8 mouse cellular contexts compared by ENCODE assay signal in genomic region chr13:60685216-60685615, GRCm38 (mm10).
A peak's percentile ranks its signal among the peaks of the same experiment; 100 is the strongest.
DNase-seq lines count a peak whose midpoint lies in the region; ATAC-seq and TF ChIP-seq lines count a peak whose summit lies in the region.

No protein-coding gene starts in this region.

- no peak overlapping the region for H3K9ac ChIP-seq in forebrain, embryonic 14.5 days (ENCODE audit: low read length)
- no peak overlapping the region for H3K9ac ChIP-seq in hindbrain, embryonic 16.5 days (ENCODE audit: low read depth, low read length)

- H3K4me2 ChIP-seq in forebrain, embryonic 14.5 days (ENCODE audit: low read length): no peak overlapping the region
- no peak overlapping the region for H3K4me2 ChIP-seq in hindbrain, embryonic 16.5 days (ENCODE audit: low read length)

- no peaks in the 10 kb centered on the region; the same call in 1 of the 2 replicates for H3K36me3 ChIP-seq in kidney, adult 2 months (ENCODE audit: control insufficient read depth, insufficient read depth, low read length)
- no peaks in the 10 kb centered on the region for H3K36me3 ChIP-seq in forebrain, embryonic 14.5 days (ENCODE audit: control insufficient read depth, insufficient read depth, low read length)
- H3K36me3 ChIP-seq in hindbrain, embryonic 16.5 days (ENCODE audit: control insufficient read depth, insufficient read depth, low read length): no peaks in the 10 kb centered on the region

- peak overlapping the region; percentile 50 for H3K27ac ChIP-seq in kidney, adult 2 months (ENCODE audit: insufficient read depth, low read depth, low read length)
- peak overlapping the region; percentile 64; the same call in 1 of the 2 replicates for H3K27ac ChIP-seq in forebrain, embryonic 14.5 days (ENCODE audit: low read depth, low read length)
- peak overlapping the region; percentile 58 for H3K27ac ChIP-seq in hindbrain, embryonic 16.5 days (ENCODE audit: low read depth, low read length)
- peak overlapping the region; percentile 37 for H3K27ac ChIP-seq in olfactory bulb, adult 2 months (ENCODE audit: insufficient read depth, low read depth, low read length)

- TF ChIP-seq CTCF in kidney, adult 2 months (conservative IDR thresholded peaks at IDR 0.05; ENCODE audit: insufficient read depth, insufficient read length, low read depth, low read length): no peak
- no peak for TF ChIP-seq CTCF in olfactory bulb, adult 2 months (IDR thresholded peaks at IDR 0.05; ENCODE audit: insufficient read depth, low read depth, low read length)

- 82% methylated on average over 6 of the region's 6 CpGs for WGBS in kidney, adult 2 months
- 48% methylated on average over 6 of the region's 6 CpGs for WGBS in forebrain, embryonic 14.5 days
- 49% methylated on average over 6 of the region's 6 CpGs for WGBS in hindbrain, embryonic 16.5 days
- WGBS in olfactory bulb, adult 2 months: 16% methylated on average over 6 of the region's 6 CpGs

- no peak overlapping the region for H3K4me3 ChIP-seq in kidney, adult 2 months (ENCODE audit: insufficient read depth, low read depth, low read length)
- no peak overlapping the region for H3K4me3 ChIP-seq in forebrain, embryonic 14.5 days (ENCODE audit: low read depth, low read length)
- no peak overlapping the region for H3K4me3 ChIP-seq in hindbrain, embryonic 16.5 days (ENCODE audit: low read length)
- no peak overlapping the region for H3K4me3 ChIP-seq in olfactory bulb, adult 2 months (ENCODE audit: insufficient read depth, low read depth, low read length)

- no peak for TF ChIP-seq POLR2A in kidney, adult 2 months (IDR thresholded peaks at IDR 0.05; ENCODE audit: low read depth, low read length)
- no peak for TF ChIP-seq POLR2A in olfactory bulb, adult 2 months (IDR thresholded peaks at IDR 0.05; ENCODE audit: insufficient read depth, low read depth, low read length)

- peak; percentile 54 for DNase-seq in kidney, adult 2 months
- no peak for DNase-seq in kidney, adult 11 months
- DNase-seq in R1 (ENCODE audit: low read depth, low spot score): peak; percentile 25
- peak; percentile 86 for DNase-seq in forebrain, embryonic 14.5 days (ENCODE audit: low spot score)
- DNase-seq in urinary bladder, adult 2 months (ENCODE audit: low spot score): no peak
- DNase-seq in spleen, postnatal 10 days (ENCODE audit: low spot score in 2 of 2): no peak

- peak; percentile 30; the same call in 1 of the 2 replicates for ATAC-seq in forebrain, embryonic 14.5 days
- peak; percentile 38 for ATAC-seq in hindbrain, embryonic 16.5 days

- H3K4me1 ChIP-seq in kidney, adult 2 months (ENCODE audit: control insufficient read depth, insufficient read depth, low read length): peaks cover 28% of the 10 kb centered on the region
- H3K4me1 ChIP-seq in forebrain, embryonic 14.5 days (ENCODE audit: control insufficient read depth, insufficient read depth, low read length): peaks cover 34% of the 10 kb centered on the region
- H3K4me1 ChIP-seq in hindbrain, embryonic 16.5 days (ENCODE audit: control insufficient read depth, insufficient read depth, low read depth, low read length): peaks cover 31% of the 10 kb centered on the region
- H3K4me1 ChIP-seq in olfactory bulb, adult 2 months (ENCODE audit: control insufficient read depth, insufficient read depth, low read length): peaks cover 51% of the 10 kb centered on the region

- H3K27me3 ChIP-seq in kidney, adult 2 months (replicated peaks; ENCODE audit: control insufficient read depth, insufficient read depth, low read length): no peaks in the 10 kb centered on the region
- no peaks in the 10 kb centered on the region for H3K27me3 ChIP-seq in forebrain, embryonic 14.5 days (replicated peaks; ENCODE audit: control insufficient read depth, insufficient read depth, low read length)
- H3K27me3 ChIP-seq in hindbrain, embryonic 16.5 days (replicated peaks; ENCODE audit: control insufficient read depth, insufficient read depth, low read length): no peaks in the 10 kb centered on the region

- H3K9me3 ChIP-seq in forebrain, embryonic 14.5 days (replicated peaks; ENCODE audit: control insufficient read depth, low read length): no peaks in the 10 kb centered on the region
- H3K9me3 ChIP-seq in hindbrain, embryonic 16.5 days (ENCODE audit: control insufficient read depth, low read length): no peaks in the 10 kb centered on the region

Comparison
In these comparisons a context has a peak if more than half of its experiments do, and no peak if none do; other contexts are left out.
1. DNase-seq: peak in kidney, adult 2 months (single experiment), R1 (single experiment) and forebrain, embryonic 14.5 days (single experiment); none in kidney, adult 11 months (single experiment), urinary bladder, adult 2 months (single experiment) and spleen, postnatal 10 days (0 of 2).
2. Peak in every context shown above with its lines, with median percentiles within 50 percentile points of each other: H3K27ac ChIP-seq.